Mouse (Mus musculus) adrenal gland, adult 2 months (tissue): ENCODE results near the gene Cldn34c4. TPM values are rescaled to one million over a fixed set of nuclear protein-coding genes. Genes with fewer than 3 reads are reported as not detected.

ENCODE experiments used
- DNase-seq: peaks from one replicate; pipeline ENCODE4 v3.0.0; 2021
- long read RNA-seq: library from polyadenylated mRNA; stranded (forward); transcript quantifications from one replicate; pipeline ENCODE4 v2.0.0, GENCODE M21; 2021
- polyA plus RNA-seq: library from polyadenylated mRNA; depleted of rRNA; stranded (reverse); fragments of >200 nt; gene quantifications from 2 replicates; pipeline ENCODE4 v1.2.3, GENCODE M21; 2012; rRNA removed
- total RNA-seq, 2 experiments: library from RNA; stranded (reverse); gene quantifications; 2 replicates each; pipeline ENCODE4 v1.2.3; 2021

Cldn34c4 gene
- not detected for total RNA-seq
- polyA plus RNA-seq = not detected in 2 replicates
- long read RNA-seq = 0 reads

DNA sequence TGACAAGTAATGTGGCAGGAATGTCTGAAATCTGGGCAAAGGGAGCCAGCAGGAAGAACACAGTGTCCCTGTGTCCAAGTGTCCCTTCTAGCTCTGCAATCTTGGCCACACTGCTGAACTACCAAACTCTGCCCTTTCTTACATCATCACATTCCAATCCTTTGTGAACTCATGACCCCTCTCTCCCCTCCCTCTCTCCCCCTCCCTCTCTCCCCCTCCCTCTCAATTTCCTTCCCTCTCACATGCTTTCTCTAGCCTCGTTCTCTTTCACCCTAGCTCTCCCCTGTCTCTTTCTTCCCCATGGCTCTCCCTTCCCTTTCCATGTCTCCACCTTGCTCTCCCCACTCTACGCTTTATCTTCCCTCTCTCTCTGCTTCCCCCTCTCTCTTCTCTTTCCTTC is at the start of gene Cldn34c4:
Cldn34c4 (minus strand) TSS at position 101 of the 400 bp plus-strand sequence.
- DNase-seq = no peak

DNA sequence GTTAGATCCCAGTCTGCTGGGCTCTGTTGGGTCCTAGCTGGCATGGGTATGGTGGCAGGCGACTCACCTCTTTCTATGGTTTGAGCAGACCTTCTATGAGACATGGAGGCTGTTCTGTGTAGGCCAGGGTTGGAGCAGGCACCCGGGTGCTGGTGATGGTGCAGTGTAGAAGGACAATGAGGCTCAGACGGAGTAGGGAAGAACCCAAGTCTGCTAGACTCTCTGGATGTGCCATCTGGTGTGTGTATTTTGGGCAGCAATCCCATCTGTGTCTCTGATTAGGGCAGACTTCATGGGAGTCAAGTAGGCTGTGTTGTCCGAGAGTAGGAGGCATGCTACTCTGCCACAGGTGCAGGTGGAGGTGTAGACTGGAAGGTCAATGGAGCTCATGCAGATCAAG is 10.7 kb upstream of the Cldn34c4 start:
- DNase-seq = no peak
